Mouse (Mus musculus) heart, postnatal 0 days (tissue): ENCODE data around the gene Anapc4.

ENCODE experiments used
- CTCF ChIP-seq: IDR thresholded peaks from 2 replicates; pipeline ENCODE4 v1.5.1; 2016; ENCODE audit warnings: antibody characterized with exemption, control low read depth, low read depth
- EP300 ChIP-seq: IDR thresholded peaks from 2 replicates; pipeline ENCODE4 v1.6.1; 2016; ENCODE audit warnings: antibody characterized with exemption, low read depth

DNA sequence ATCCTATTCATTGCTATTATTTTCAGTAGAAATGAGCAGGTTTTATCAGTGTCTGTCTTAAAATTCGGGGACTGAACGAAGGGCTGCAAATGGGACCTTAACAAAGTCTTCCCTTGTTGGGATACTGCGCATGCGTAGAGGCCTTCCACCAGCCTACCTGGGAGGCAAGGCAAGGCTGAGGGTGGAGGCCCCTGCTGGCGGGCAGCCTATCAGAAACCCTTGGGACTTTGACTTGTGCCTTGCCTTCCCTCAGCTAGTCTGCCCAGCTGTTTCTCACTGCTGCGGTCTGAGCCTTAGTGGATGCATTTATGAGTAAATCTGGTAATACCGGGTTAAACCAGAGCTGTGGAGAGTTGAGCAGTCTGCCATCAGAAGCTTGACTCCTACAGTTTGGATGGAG, 20.5 kb upstream of the Anapc4 start:
- TF ChIP-seq EP300 (no peak), CTCF (no peak)
